7 mouse cellular contexts compared by ENCODE assay signal in the genomic region with DNA sequence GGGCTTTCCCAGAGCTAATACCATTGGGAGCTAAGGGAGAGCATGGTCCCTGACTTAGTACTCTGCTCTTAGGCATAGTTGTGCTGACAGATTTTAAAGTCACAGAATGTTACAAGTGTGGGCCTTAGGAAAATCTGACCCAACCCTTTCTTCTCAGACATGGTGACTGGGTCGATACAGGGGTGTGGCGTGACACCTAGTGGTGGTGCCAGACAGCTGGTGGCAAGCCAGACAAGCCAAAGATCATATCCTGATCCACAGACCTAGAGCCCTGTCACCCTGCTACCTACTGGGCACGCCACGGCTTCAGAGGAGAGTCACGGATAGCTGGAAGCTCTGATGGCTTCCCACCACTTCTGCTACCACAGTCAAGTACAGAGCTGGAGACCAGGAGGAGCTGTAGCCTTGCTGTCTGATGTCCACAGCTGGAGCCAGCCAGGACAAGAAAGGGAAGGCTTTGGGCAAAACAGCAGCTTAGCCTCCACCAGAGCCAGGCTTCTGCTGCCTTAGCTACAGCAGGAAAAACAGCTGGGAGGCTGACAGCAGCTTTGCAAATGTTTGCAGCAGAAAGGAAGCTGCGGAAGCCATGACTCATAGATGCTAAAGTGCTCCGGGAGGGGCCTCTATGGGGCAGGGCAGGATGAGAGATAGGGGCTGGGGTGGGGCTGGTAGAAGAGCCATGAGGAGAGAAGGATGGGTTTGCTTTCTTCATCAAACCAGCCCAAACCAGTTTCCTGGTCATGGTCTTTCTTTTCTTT. TPM values are rescaled to one million over a fixed set of nuclear protein-coding genes. Genes with fewer than 3 reads are reported as not detected.
DNase-seq lines count a peak whose midpoint lies in the region; ATAC-seq and TF ChIP-seq lines count a peak whose summit lies in the region.

No protein-coding gene starts in this region.

- ATAC-seq in intestine, embryonic 15.5 days = peak; percentile 88
- peak; percentile 27; the same call in 1 of the 2 replicates for ATAC-seq in lung, embryonic 15.5 days (ENCODE audit: borderline replicate concordance, extremely low read depth, low FRiP score, low TSS enrichment)

- H3K36me3 ChIP-seq in ES-Bruce4 (ENCODE audit: control insufficient read depth, insufficient read depth, low read length, poor library complexity, severe bottlenecking) = no peaks in the 10 kb centered on the region
- peaks cover 16% of the 10 kb centered on the region for H3K36me3 ChIP-seq in intestine, embryonic 15.5 days
- H3K36me3 ChIP-seq in lung, embryonic 15.5 days = peaks cover 20% of the 10 kb centered on the region

- TF ChIP-seq POLR2A in ES-Bruce4 (IDR thresholded peaks at IDR 0.05; ENCODE audit: insufficient read depth, low read length) = no peak
- TF ChIP-seq POLR2A in embryonic fibroblast, embryonic 13.5 days (IDR thresholded peaks at IDR 0.05; ENCODE audit: low read depth, low read length) = no peak

- peak; percentile 26 for DNase-seq in A20 (ENCODE audit: low read depth, low spot score)
- peak; percentile 41 to 44 for DNase-seq in thymus, postnatal 10 days (ENCODE audit: low spot score in 2 of 2)
- DNase-seq in retina, embryonic 14.5 days (ENCODE audit: low spot score) = no peak

- H3K9ac ChIP-seq in ES-Bruce4 (ENCODE audit: low read depth, poor library complexity, severe bottlenecking) = no peak overlapping the region
- H3K9ac ChIP-seq in intestine, embryonic 15.5 days = peak overlapping the region; percentile 2
- no peak overlapping the region for H3K9ac ChIP-seq in lung, embryonic 15.5 days

- TF ChIP-seq EP300 in ES-Bruce4 (IDR thresholded peaks at IDR 0.05; ENCODE audit: insufficient read depth, low read depth, low read length) = no peak

- peak; percentile 33 for TF ChIP-seq CTCF in ES-Bruce4 (IDR thresholded peaks at IDR 0.05; ENCODE audit: low read depth, low read length)
- no peak for TF ChIP-seq CTCF in embryonic fibroblast, embryonic 13.5 days (IDR thresholded peaks at IDR 0.05; ENCODE audit: borderline replicate concordance, insufficient read depth, low read length)

- peaks cover 15% of the 10 kb centered on the region for H3K4me1 ChIP-seq in ES-Bruce4 (ENCODE audit: control insufficient read depth, insufficient read depth, low read length)
- peaks cover 27% of the 10 kb centered on the region for H3K4me1 ChIP-seq in embryonic fibroblast, embryonic 13.5 days (ENCODE audit: control insufficient read depth, insufficient read depth, low read length)
- H3K4me1 ChIP-seq in intestine, embryonic 15.5 days (replicated peaks) = peaks cover 50% of the 10 kb centered on the region
- peaks cover 70% of the 10 kb centered on the region for H3K4me1 ChIP-seq in lung, embryonic 15.5 days

- no peaks in the 10 kb centered on the region for H3K9me3 ChIP-seq in ES-Bruce4 (replicated peaks; ENCODE audit: control insufficient read depth, insufficient read depth, low read length, poor library complexity, severe bottlenecking)
- no peaks in the 10 kb centered on the region for H3K9me3 ChIP-seq in intestine, embryonic 15.5 days
- no peaks in the 10 kb centered on the region for H3K9me3 ChIP-seq in lung, embryonic 15.5 days

- peak overlapping the region; percentile 18; the same call in 1 of the 2 replicates for H3K4me2 ChIP-seq in intestine, embryonic 15.5 days (replicated peaks)
- 0 out of 2 replicates have a peak overlapping the region, but pooled peaks have one; percentile 7 for H3K4me2 ChIP-seq in lung, embryonic 15.5 days

- no peaks in the 10 kb centered on the region for H3K27me3 ChIP-seq in ES-Bruce4 (ENCODE audit: control insufficient read depth, insufficient read depth, low read length, poor library complexity, severe bottlenecking)
- H3K27me3 ChIP-seq in intestine, embryonic 15.5 days (replicated peaks) = no peaks in the 10 kb centered on the region
- H3K27me3 ChIP-seq in lung, embryonic 15.5 days = no peaks in the 10 kb centered on the region

- H3K4me3 ChIP-seq in ES-Bruce4 (ENCODE audit: low read depth, low read length) = no peak overlapping the region
- H3K4me3 ChIP-seq in embryonic fibroblast, embryonic 13.5 days (ENCODE audit: insufficient read depth, low read length) = no peak overlapping the region
- no peak overlapping the region for H3K4me3 ChIP-seq in intestine, embryonic 15.5 days (replicated peaks)
- H3K4me3 ChIP-seq in lung, embryonic 15.5 days = no peak overlapping the region

- H3K27ac ChIP-seq in ES-Bruce4 (ENCODE audit: insufficient read depth, low read length) = peak overlapping the region; percentile 29
- H3K27ac ChIP-seq in embryonic fibroblast, embryonic 13.5 days (ENCODE audit: insufficient read depth, low read length) = peak overlapping the region; percentile 71
- H3K27ac ChIP-seq in intestine, embryonic 15.5 days = peak overlapping the region; percentile 84
- peak overlapping the region; percentile 86 for H3K27ac ChIP-seq in lung, embryonic 15.5 days

- 34% methylated on average over 7 of the region's 7 CpGs for WGBS in intestine, embryonic 15.5 days
- 24% methylated on average over 7 of the region's 7 CpGs for WGBS in lung, embryonic 15.5 days

RNA-seq across cellular contexts. Expression of a gene that starts 11.0 kb away (rescaled TPM):
- 60.5 and 61.1 TPM in 2 replicates for polyA plus RNA-seq in ES-Bruce4 (2011; ENCODE audit: insufficient read depth, insufficient read length, low read depth, missing spikeins)
- 244 and 338 TPM in 2 replicates for polyA plus RNA-seq in embryonic fibroblast, embryonic 13.5 days (2011; ENCODE audit: insufficient read length, low read depth, missing spikeins)
- polyA plus RNA-seq in intestine, embryonic 15.5 days (2015; fragmentation: Nextera tagmentation; extraction: Ambion mirVana) = 85.5 and 95.1 TPM in 2 replicates
- 135 and 136 TPM in 2 replicates for polyA plus RNA-seq in lung, embryonic 15.5 days (2015; fragmentation: Nextera tagmentation; extraction: Ambion mirVana)

RNA-seq across cellular contexts. Expression of a gene that starts 58.4 kb away (rescaled TPM):
- polyA plus RNA-seq in ES-Bruce4 (2011; ENCODE audit: insufficient read depth, insufficient read length, low read depth, missing spikeins) = 0.24 TPM in 1 of 2 replicates, not detected in the other
- not detected in 2 replicates for polyA plus RNA-seq in embryonic fibroblast, embryonic 13.5 days (2011; ENCODE audit: insufficient read length, low read depth, missing spikeins)
- 2.5 and 3.3 TPM in 2 replicates for polyA plus RNA-seq in intestine, embryonic 15.5 days (2015; fragmentation: Nextera tagmentation; extraction: Ambion mirVana)
- 0.09 TPM in 1 of 2 replicates, not detected in the other for polyA plus RNA-seq in lung, embryonic 15.5 days (2015; fragmentation: Nextera tagmentation; extraction: Ambion mirVana)

Comparison
In these comparisons a context has a peak if more than half of its experiments do, and no peak if none do; other contexts are left out.
1. H3K27ac ChIP-seq: peak in every context shown above with its lines; median percentile 86 in lung, embryonic 15.5 days; 84 in intestine, embryonic 15.5 days; 71 in embryonic fibroblast, embryonic 13.5 days; 29 in ES-Bruce4.